ENCODE assay signal across 9 mouse cellular contexts in genomic region chr6:6884897-6885296, GRCm38 (mm10). TPM values are rescaled to one million over a fixed set of nuclear protein-coding genes. Genes with fewer than 3 reads are reported as not detected.
A peak's percentile ranks its signal among the peaks of the same experiment; 100 is the strongest.
DNase-seq lines count a peak whose midpoint lies in the region; ATAC-seq and TF ChIP-seq lines count a peak whose summit lies in the region.
"Had no signal": no experiment of that assay in that cellular context is flagged by ENCODE, and none has a peak within 500 bp of the region (broad histone marks: within the 10 kb centered on the region; RNA-seq: fewer than 3 reads in every experiment).

No protein-coding gene starts in this region.

- H3K4me2 ChIP-seq in hindbrain, embryonic 12.5 days (replicated peaks): no peak overlapping the region
- no peak overlapping the region for H3K4me2 ChIP-seq in heart, postnatal 0 days (ENCODE audit: low read depth, low read length)
- H3K4me2 ChIP-seq: lung, embryonic 15.5 days had no signal

- no peaks in the 10 kb centered on the region for H3K36me3 ChIP-seq in hindbrain, embryonic 10.5 days
- no peaks in the 10 kb centered on the region for H3K36me3 ChIP-seq in hindbrain, embryonic 12.5 days
- no peaks in the 10 kb centered on the region for H3K36me3 ChIP-seq in E14TG2a.4 (ENCODE audit: insufficient read depth, low read length)
- H3K36me3 ChIP-seq in heart, postnatal 0 days (replicated peaks; ENCODE audit: control insufficient read depth, insufficient read depth, low read length): no peaks in the 10 kb centered on the region
- no peaks in the 10 kb centered on the region for H3K36me3 ChIP-seq in liver, adult 2 months (ENCODE audit: control insufficient read depth, insufficient read depth, low read length)
- H3K36me3 ChIP-seq: lung, embryonic 15.5 days had no signal

- no peaks in the 10 kb centered on the region for H3K9me3 ChIP-seq in hindbrain, embryonic 10.5 days
- H3K9me3 ChIP-seq in hindbrain, embryonic 12.5 days (replicated peaks): no peaks in the 10 kb centered on the region
- no peaks in the 10 kb centered on the region for H3K9me3 ChIP-seq in E14TG2a.4 (ENCODE audit: low read length)
- no peaks in the 10 kb centered on the region for H3K9me3 ChIP-seq in heart, postnatal 0 days (replicated peaks; ENCODE audit: control insufficient read depth, low read length)
- H3K9me3 ChIP-seq: lung, embryonic 15.5 days had no signal

- peak; percentile 80 for DNase-seq in hindbrain, embryonic 10.5 days (ENCODE audit: low spot score)
- peak; percentile 75 for DNase-seq in brain, adult 2 months (ENCODE audit: low read depth, low spot score)
- DNase-seq in heart, postnatal 0 days (ENCODE audit: low spot score): peak; percentile 40
- DNase-seq in liver, adult 2 months (ENCODE audit: extremely low read depth, low read depth, low spot score): no peak
- DNase-seq in retina, postnatal 1 day: peak; percentile 81

- 3% methylated on average over 12 of the region's 12 CpGs for WGBS in hindbrain, embryonic 10.5 days
- 2% methylated on average over 12 of the region's 12 CpGs for WGBS in hindbrain, embryonic 12.5 days
- WGBS in heart, postnatal 0 days: 8% methylated on average over 12 of the region's 12 CpGs
- WGBS in liver, adult 2 months: 16% methylated on average over 12 of the region's 12 CpGs

- peaks cover 21% of the 10 kb centered on the region for H3K4me1 ChIP-seq in hindbrain, embryonic 10.5 days (replicated peaks)
- H3K4me1 ChIP-seq in hindbrain, embryonic 12.5 days: peaks cover 14% of the 10 kb centered on the region
- peaks cover 24% of the 10 kb centered on the region for H3K4me1 ChIP-seq in E14TG2a.4 (replicated peaks; ENCODE audit: low read depth, low read length)
- no peaks in the 10 kb centered on the region for H3K4me1 ChIP-seq in heart, postnatal 0 days (ENCODE audit: control insufficient read depth, insufficient read depth)
- H3K4me1 ChIP-seq in liver, adult 2 months (ENCODE audit: control insufficient read depth, insufficient read depth, low read length): peaks cover 2% of the 10 kb centered on the region; the same call in 1 of the 2 replicates

- no peak for TF ChIP-seq EP300 in heart, postnatal 0 days (IDR thresholded peaks at IDR 0.05; ENCODE audit: low read depth)

- no peak for ATAC-seq in hindbrain, embryonic 12.5 days (ENCODE audit: low FRiP score)
- peak; percentile 59; the same call in 1 of the 2 replicates for ATAC-seq in heart, postnatal 0 days (ENCODE audit: insufficient read depth, low read depth)
- ATAC-seq in CD4-positive, CD25-positive, alpha-beta regulatory T cell, adult 4 months: no peak

- no peak overlapping the region for H3K9ac ChIP-seq in hindbrain, embryonic 12.5 days
- no peak overlapping the region for H3K9ac ChIP-seq in heart, postnatal 0 days (replicated peaks; ENCODE audit: low read depth, low read length)
- no peak overlapping the region for H3K9ac ChIP-seq in liver, adult 2 months (ENCODE audit: low read depth, low read length)
- H3K9ac ChIP-seq: lung, embryonic 15.5 days had no signal

- H3K4me3 ChIP-seq in hindbrain, embryonic 10.5 days: no peak overlapping the region
- no peak overlapping the region for H3K4me3 ChIP-seq in hindbrain, embryonic 12.5 days
- H3K4me3 ChIP-seq in E14TG2a.4 (replicated peaks; ENCODE audit: low read length): no peak overlapping the region
- no peak overlapping the region for H3K4me3 ChIP-seq in heart, postnatal 0 days (ENCODE audit: low read depth, low read length)
- H3K4me3 ChIP-seq in liver, adult 2 months (ENCODE audit: insufficient read depth, low read depth, low read length): no peak overlapping the region
- H3K4me3 ChIP-seq: lung, embryonic 15.5 days had no signal

- peak; percentile 56 for TF ChIP-seq CTCF in E14TG2a.4 (conservative IDR thresholded peaks at IDR 0.05; ENCODE audit: low read length)
- TF ChIP-seq CTCF in heart, postnatal 0 days (IDR thresholded peaks at IDR 0.05; ENCODE audit: low read depth): peak; percentile 83
- TF ChIP-seq CTCF in liver, adult 2 months (IDR thresholded peaks at IDR 0.05; ENCODE audit: low read depth, low read length): peak; percentile 88

- peaks cover 50% of the 10 kb centered on the region for H3K27me3 ChIP-seq in hindbrain, embryonic 10.5 days (ENCODE audit: insufficient read depth, poor library complexity, severe bottlenecking)
- peaks cover 54% of the 10 kb centered on the region for H3K27me3 ChIP-seq in hindbrain, embryonic 12.5 days
- peaks cover 50% of the 10 kb centered on the region for H3K27me3 ChIP-seq in E14TG2a.4 (ENCODE audit: insufficient read depth, low read length)
- peaks cover 51% of the 10 kb centered on the region for H3K27me3 ChIP-seq in heart, postnatal 0 days (ENCODE audit: control insufficient read depth, insufficient read depth, low read length)
- peaks cover 18% of the 10 kb centered on the region for H3K27me3 ChIP-seq in liver, adult 2 months (ENCODE audit: control insufficient read depth, insufficient read depth, low read length)

- H3K79me2 ChIP-seq in liver, adult 2 months (ENCODE audit: control insufficient read depth, insufficient read depth, low read length): no peaks in the 10 kb centered on the region

- no peak for TF ChIP-seq POLR2A in liver, adult 2 months (IDR thresholded peaks at IDR 0.05; ENCODE audit: extremely low read depth, insufficient read depth, low read length)

- H3K27ac ChIP-seq in hindbrain, embryonic 10.5 days: no peak overlapping the region
- H3K27ac ChIP-seq in hindbrain, embryonic 12.5 days: no peak overlapping the region
- H3K27ac ChIP-seq in heart, postnatal 0 days (ENCODE audit: low read depth): no peak overlapping the region
- no peak overlapping the region for H3K27ac ChIP-seq in liver, adult 2 months (replicated peaks; ENCODE audit: insufficient read depth, low read depth, low read length)
- H3K27ac ChIP-seq: lung, embryonic 15.5 days had no signal

RNA-seq across cellular contexts. Expression of gene Dlx5, which starts 3.0 kb away (rescaled TPM):
- 3.4 and 14.5 TPM in 2 replicates for polyA plus RNA-seq in hindbrain, embryonic 10.5 days (2016; fragmentation: Nextera tagmentation; extraction: Ambion mirVana)
- 10.7 and 19.2 TPM in 2 replicates for polyA plus RNA-seq in hindbrain, embryonic 12.5 days (2016; fragmentation: Nextera tagmentation; extraction: Ambion mirVana)
- 0.58 TPM in 1 of 2 replicates, not detected in the other for total RNA-seq in heart, postnatal 0 days (2014; rRNA removed; ENCODE audit: low replicate concordance)
- 0.68 and 0.97 TPM in 2 replicates for polyA plus RNA-seq in heart, postnatal 0 days (2015; fragmentation: Nextera tagmentation; extraction: Ambion mirVana)
- not detected in 2 replicates for total RNA-seq in liver, adult 2 months (2014; rRNA removed)
- not detected in 2 replicates for polyA plus RNA-seq in liver, adult 2 months (2012; rRNA removed)
- polyA plus RNA-seq in CD4-positive, CD25-positive, alpha-beta regulatory T cell, adult 4 months (2017; shearing (Covaris generic)): not detected

RNA-seq across cellular contexts. Expression of gene Dlx6, which starts 21.8 kb away (rescaled TPM):
- 0.47 and 1.0 TPM in 2 replicates for polyA plus RNA-seq in hindbrain, embryonic 10.5 days (2016; fragmentation: Nextera tagmentation; extraction: Ambion mirVana)
- 1.0 and 2.6 TPM in 2 replicates for polyA plus RNA-seq in hindbrain, embryonic 12.5 days (2016; fragmentation: Nextera tagmentation; extraction: Ambion mirVana)
- not detected in 2 replicates for total RNA-seq in heart, postnatal 0 days (2014; rRNA removed; ENCODE audit: low replicate concordance)
- polyA plus RNA-seq in heart, postnatal 0 days (2015; fragmentation: Nextera tagmentation; extraction: Ambion mirVana): not detected in 2 replicates
- not detected in 2 replicates for total RNA-seq in liver, adult 2 months (2014; rRNA removed)
- polyA plus RNA-seq in liver, adult 2 months (2012; rRNA removed): not detected in 2 replicates
- not detected for polyA plus RNA-seq in CD4-positive, CD25-positive, alpha-beta regulatory T cell, adult 4 months (2017; shearing (Covaris generic))
- polyA plus RNA-seq: lung, embryonic 15.5 days had no signal
